Mouse (Mus musculus) megakaryocyte, adult 5-6 weeks (primary cell): ENCODE measurements around the gene Samd1. TPM values are rescaled to one million over a fixed set of nuclear protein-coding genes. Genes with fewer than 3 reads are reported as not detected.

Source experiments
- ATAC-seq: 2 replicates; pipeline ENCODE4 v1.8.0; 2016; ENCODE audit warnings: mild to moderate bottlenecking, inconsistent platforms; ENCODE audit not compliant: poor library complexity, severe bottlenecking
- total RNA-seq, 2 experiments: library from RNA; stranded (forward) in 1 of 2; stranded (reverse) in 1 of 2; fragments of 153-499, 151-499 nt in 1 of 2; fragments of 221-1000, 200-1000 nt in 1 of 2; gene quantifications; 2 replicates each; pipeline versions ENCODE4 v1.2.3 to v1.2.4; 2015 to 2017

Samd1 gene
- total RNA-seq, 2 experiments from 2014 or later: 46.6 to 63.0 TPM

- ATAC-seq: no peak
These were observed 49.0 kb downstream of the Samd1 start for GRCm38 (mm10) chr8:84046505-84046904.

- ATAC-seq: no peak
These were observed 50.7 kb downstream of the Samd1 start for GRCm38 (mm10) chr8:84048171-84048570.

Other genes with a start within 250 kb of the Samd1 start
- 2.4 and 3.6 TPM in 2 replicates for gene Adgrl1, start 97.6 kb upstream of the Samd1 start, total RNA-seq (2015)
- gene Adgrl1, start 97.6 kb upstream of the Samd1 start, total RNA-seq (2017): 1.7 TPM in 2 replicates
- 0.09 and 0.31 TPM in 2 replicates for gene Gm10644, start 42.5 kb upstream of the Samd1 start, total RNA-seq (2015)
- gene Gm10644, start 42.5 kb upstream of the Samd1 start, total RNA-seq (2017): 0.40 and 0.94 TPM in 2 replicates
- gene Asf1b, start 42.2 kb upstream of the Samd1 start, total RNA-seq (2015): 87.3 and 95.0 TPM in 2 replicates
- gene Asf1b, start 42.2 kb upstream of the Samd1 start, total RNA-seq (2017): 68.5 and 71.1 TPM in 2 replicates
- gene Prkaca, start 24.7 kb upstream of the Samd1 start, total RNA-seq (2015): 19.6 and 21.6 TPM in 2 replicates
- gene Prkaca, start 24.7 kb upstream of the Samd1 start, total RNA-seq (2017): 17.7 and 17.9 TPM in 2 replicates
- gene 1700067K01Rik, start 3.8 kb downstream of the Samd1 start, total RNA-seq (2015): 0.16 TPM in 1 of 2 replicates, not detected in the other
- gene 1700067K01Rik, start 3.8 kb downstream of the Samd1 start, total RNA-seq (2017): 0.41 TPM in 1 of 2 replicates, not detected in the other
- gene 2210011C24Rik, start 14.5 kb downstream of the Samd1 start, total RNA-seq (2015): not detected in 2 replicates
- gene 2210011C24Rik, start 14.5 kb downstream of the Samd1 start, total RNA-seq (2017): not detected in 2 replicates
- gene Palm3, start 23.8 kb downstream of the Samd1 start, total RNA-seq (2015): not detected in 2 replicates
- not detected in 2 replicates for gene Palm3, start 23.8 kb downstream of the Samd1 start, total RNA-seq (2017)
- 1.5 and 2.2 TPM in 2 replicates for gene Il27ra, start 44.9 kb downstream of the Samd1 start, total RNA-seq (2015)
- gene Il27ra, start 44.9 kb downstream of the Samd1 start, total RNA-seq (2017): 0.12 and 0.73 TPM in 2 replicates
- gene Rln3, start 47.3 kb downstream of the Samd1 start, total RNA-seq (2015): not detected in 2 replicates
- not detected in 2 replicates for gene Rln3, start 47.3 kb downstream of the Samd1 start, total RNA-seq (2017)
- gene Gm10643, start 67.5 kb downstream of the Samd1 start, total RNA-seq (2015): 1.0 and 1.4 TPM in 2 replicates
- gene Gm10643, start 67.5 kb downstream of the Samd1 start, total RNA-seq (2017): 1.7 and 2.4 TPM in 2 replicates
- 9.9 and 10.6 TPM in 2 replicates for gene Rfx1, start 69.2 kb downstream of the Samd1 start, total RNA-seq (2015)
- gene Rfx1, start 69.2 kb downstream of the Samd1 start, total RNA-seq (2017): 4.2 and 5.3 TPM in 2 replicates
- gene Dcaf15, start 107.1 kb downstream of the Samd1 start, total RNA-seq (2015): 11.3 and 13.6 TPM in 2 replicates
- gene Dcaf15, start 107.1 kb downstream of the Samd1 start, total RNA-seq (2017): 14.8 and 16.4 TPM in 2 replicates
- 0.21 and 0.65 TPM in 2 replicates for gene Podnl1, start 128.3 kb downstream of the Samd1 start, total RNA-seq (2015)
- gene Podnl1, start 128.3 kb downstream of the Samd1 start, total RNA-seq (2017): 0.12 and 0.62 TPM in 2 replicates
- gene Cc2d1a, start 150.3 kb downstream of the Samd1 start, total RNA-seq (2015): 9.0 and 12.9 TPM in 2 replicates
- gene Cc2d1a, start 150.3 kb downstream of the Samd1 start, total RNA-seq (2017): 5.8 and 9.8 TPM in 2 replicates
- 0.07 and 0.09 TPM in 2 replicates for gene 4930432K21Rik, start 150.4 kb downstream of the Samd1 start, total RNA-seq (2015)
- gene 4930432K21Rik, start 150.4 kb downstream of the Samd1 start, total RNA-seq (2017): 0.37 and 1.8 TPM in 2 replicates
- not detected in 2 replicates for gene Nanos3, start 187.5 kb downstream of the Samd1 start, total RNA-seq (2015)
- gene Nanos3, start 187.5 kb downstream of the Samd1 start, total RNA-seq (2017): not detected in 2 replicates
- gene Zswim4, start 239.4 kb downstream of the Samd1 start, total RNA-seq (2015): 6.2 and 6.5 TPM in 2 replicates
- gene Zswim4, start 239.4 kb downstream of the Samd1 start, total RNA-seq (2017): 8.9 and 9.4 TPM in 2 replicates